Mouse (Mus musculus): ENCODE data around the gene Rap1a. TPM values are rescaled to one million over a fixed set of nuclear protein-coding genes. Genes with fewer than 3 reads are reported as not detected.

Gene Rap1a
- total RNA-seq (2014; rRNA removed) (36.4 and 37.5 TPM in 2 replicates), polyA plus RNA-seq (2015; fragmentation: Nextera tagmentation; extraction: Ambion mirVana) (60.7 and 70.5 TPM in 2 replicates)

DNA sequence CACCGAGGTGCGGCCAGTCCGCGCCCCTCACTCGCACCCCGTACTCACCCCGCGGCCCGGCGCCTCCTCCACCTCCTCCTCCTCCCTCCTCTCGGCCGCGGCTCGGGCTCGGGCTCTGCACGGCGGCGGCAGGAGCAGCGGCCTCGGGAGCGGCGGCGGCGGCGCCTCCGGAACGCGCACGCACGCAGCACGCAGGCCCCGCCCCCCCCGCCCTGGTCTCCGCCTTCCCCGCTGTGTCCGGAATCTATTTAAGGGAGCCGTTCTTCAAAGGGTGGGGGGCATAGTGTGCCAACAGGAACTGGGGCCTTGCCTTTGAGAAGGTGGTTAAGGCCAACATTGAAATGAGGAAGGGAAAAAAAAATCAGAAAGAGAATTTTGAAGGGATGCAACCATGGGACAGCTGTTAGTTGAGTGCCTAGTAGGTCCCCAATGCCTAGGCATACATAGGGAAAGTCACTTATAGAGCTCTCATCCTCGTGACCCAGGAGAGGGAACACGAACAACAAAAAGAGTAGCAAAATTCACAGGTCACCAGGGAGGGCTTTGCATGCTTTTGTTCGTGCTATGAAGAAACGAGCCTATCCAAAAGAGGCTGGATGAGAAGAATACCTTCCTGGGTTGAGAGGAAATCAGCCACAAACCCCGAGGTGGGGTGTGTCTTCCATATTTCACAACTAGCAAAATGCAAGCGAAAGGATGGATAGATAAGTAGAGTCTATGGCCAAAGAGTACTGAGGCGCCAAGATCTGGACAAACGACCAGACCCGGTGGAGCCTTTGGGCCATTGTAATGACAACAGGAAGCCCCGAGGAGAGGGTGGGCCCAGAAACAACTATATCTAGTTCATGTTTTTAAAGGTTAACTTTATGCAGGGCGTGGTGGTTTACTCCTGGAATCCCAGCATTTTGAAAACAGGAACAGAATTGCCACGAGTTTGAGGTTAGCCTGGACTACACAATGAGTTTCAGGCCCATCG is at the start of gene Rap1a:
Gene Rap1a, minus strand, starts transcription at position 146 of the 976 bp plus-strand sequence.
- DNase-seq, result peak; percentile 86
- peaks cover 26% of the 10 kb centered on the region for H3K4me1 ChIP-seq (ENCODE audit: insufficient read depth)
- H3K9ac ChIP-seq, result peak within 1 kb of the TSS; percentile 81
- H3K4me2 ChIP-seq (ENCODE audit: low read depth), result peak within 1 kb of the TSS; percentile 82
- H3K9me3 ChIP-seq (ENCODE audit: low read length), result no peaks in the 10 kb centered on the region
- H3K36me3 ChIP-seq (ENCODE audit: insufficient read depth), result no peaks in the 10 kb centered on the region
- WGBS, result 19% methylated on average over 44 of the region's 50 CpGs
- peak; percentile 97 for ATAC-seq
- TF ChIP-seq CTCF (IDR thresholded peaks at IDR 0.05; ENCODE audit: low read depth), result no peak
- H3K27ac ChIP-seq (ENCODE audit: low read depth, low read length), result peak within 1 kb of the TSS; percentile 85
- H3K4me3 ChIP-seq (ENCODE audit: low read depth, low read length), result peak within 1 kb of the TSS; percentile 88
- no peaks in the 10 kb centered on the region for H3K27me3 ChIP-seq (ENCODE audit: insufficient read depth, low read length)

DNA sequence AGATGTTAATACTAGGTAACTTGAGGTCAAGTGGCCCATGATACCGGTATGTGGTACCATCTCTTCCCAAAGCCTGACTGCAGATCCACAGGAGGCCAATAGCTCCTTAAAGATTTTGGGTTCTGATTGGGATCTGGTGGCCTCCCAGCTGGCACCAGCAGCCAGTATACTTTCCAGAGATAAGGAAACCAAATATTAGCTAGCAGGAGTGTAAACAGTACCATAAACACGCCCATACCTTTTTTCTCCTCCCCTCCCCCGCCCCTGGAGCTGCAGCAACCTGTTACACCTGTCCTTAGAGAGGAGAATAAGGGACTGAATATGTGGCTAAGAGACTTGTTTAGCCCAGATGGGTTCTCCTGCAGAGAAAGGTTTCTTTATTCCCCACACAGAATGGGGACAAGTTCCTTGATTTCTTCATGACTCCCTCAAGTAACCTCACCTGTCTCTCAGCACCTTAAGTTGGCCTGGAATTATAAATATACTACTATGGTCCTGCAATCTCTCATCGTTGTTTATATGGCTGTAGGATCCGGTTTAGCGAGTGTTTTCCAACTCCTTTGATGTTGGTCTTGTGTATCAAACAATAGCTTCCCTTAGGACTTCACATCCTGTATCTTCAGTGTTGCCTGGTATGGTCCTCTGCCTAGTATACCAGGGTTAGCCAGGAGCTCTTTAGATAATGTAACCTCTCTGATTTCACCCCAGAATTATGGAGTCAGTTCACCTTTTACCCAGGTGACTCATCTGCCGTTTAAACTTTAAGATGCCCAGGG is 45.3 kb upstream of the Rap1a start:
- H3K4me3 ChIP-seq (ENCODE audit: low read depth, low read length), result no peak overlapping the region
- H3K36me3 ChIP-seq (ENCODE audit: insufficient read depth), result no peaks in the 10 kb centered on the region
- WGBS, result 75% methylated on average over 7 of the region's 7 CpGs
- no peaks in the 10 kb centered on the region for H3K4me1 ChIP-seq (ENCODE audit: insufficient read depth)
- no peaks in the 10 kb centered on the region for H3K27me3 ChIP-seq (ENCODE audit: insufficient read depth, low read length)
- H3K9ac ChIP-seq, result no peak overlapping the region
- H3K4me2 ChIP-seq (ENCODE audit: low read depth), result no peak overlapping the region
- H3K27ac ChIP-seq (ENCODE audit: low read depth, low read length), result no peak overlapping the region
- no peak for ATAC-seq
- no peak for DNase-seq
- H3K9me3 ChIP-seq (ENCODE audit: low read length), result no peaks in the 10 kb centered on the region
- TF ChIP-seq CTCF (IDR thresholded peaks at IDR 0.05; ENCODE audit: low read depth), result no peak

DNA sequence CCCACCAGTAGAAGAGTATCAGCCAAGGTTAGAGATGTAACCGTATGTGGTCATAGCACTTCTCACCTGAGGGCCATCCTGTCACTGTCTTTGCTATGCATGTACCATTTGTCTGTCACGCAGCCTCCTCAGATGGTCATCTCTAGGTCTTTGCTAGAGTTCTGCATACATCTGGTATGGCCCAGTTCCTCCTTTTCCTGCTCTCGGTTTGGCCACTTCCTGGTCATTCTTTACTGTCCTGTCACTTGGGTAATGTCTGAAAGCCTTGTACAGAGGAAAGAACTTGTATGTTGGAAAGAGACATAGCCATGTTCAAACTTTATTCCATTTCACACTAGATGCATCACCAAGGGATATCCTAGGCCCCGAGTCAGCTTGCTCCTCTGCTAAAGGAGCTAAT is 38.7 kb upstream of the Rap1a start:
- Histone ChIP-seq H3K4me2 (ENCODE audit: low read depth) (no peak overlapping the region), H3K4me3 (ENCODE audit: low read depth, low read length) (no peak overlapping the region), H3K27me3 (ENCODE audit: insufficient read depth, low read length) (no peaks in the 10 kb centered on the region), H3K9ac (no peak overlapping the region), H3K4me1 (ENCODE audit: insufficient read depth) (no peaks in the 10 kb centered on the region), H3K9me3 (ENCODE audit: low read length) (no peaks in the 10 kb centered on the region), H3K27ac (ENCODE audit: low read depth, low read length) (no peak overlapping the region), H3K36me3 (ENCODE audit: insufficient read depth) (no peaks in the 10 kb centered on the region)
- ATAC-seq (no peak), DNase-seq (no peak)
- WGBS, result 90% methylated on average over 4 of the region's 4 CpGs
- no peak for TF ChIP-seq CTCF (IDR thresholded peaks at IDR 0.05; ENCODE audit: low read depth)

DNA sequence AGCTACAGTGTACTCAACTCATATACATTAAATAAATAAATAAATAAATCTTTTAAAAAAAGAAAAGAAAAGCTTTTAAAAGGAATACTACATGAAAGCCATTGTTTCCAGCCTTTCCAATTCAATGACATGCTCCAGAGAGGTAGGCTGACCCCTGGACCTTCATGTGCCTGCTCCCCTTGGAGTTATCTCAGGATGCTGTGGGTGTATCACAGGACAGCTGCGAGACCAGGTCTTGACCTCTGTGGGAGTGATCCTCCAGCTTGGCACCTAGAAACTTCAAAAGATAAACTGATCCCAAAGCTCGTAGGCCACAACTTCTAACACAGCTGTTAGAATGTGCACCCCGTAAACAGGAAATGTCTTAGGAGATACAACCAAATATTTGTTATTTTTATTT is 37.5 kb upstream of the Rap1a start:
- no peaks in the 10 kb centered on the region for H3K4me1 ChIP-seq (ENCODE audit: insufficient read depth)
- ATAC-seq (no peak), DNase-seq (no peak)
- H3K9me3 ChIP-seq (ENCODE audit: low read length), result no peaks in the 10 kb centered on the region
- no peak overlapping the region for H3K9ac ChIP-seq
- no peaks in the 10 kb centered on the region for H3K36me3 ChIP-seq (ENCODE audit: insufficient read depth)
- H3K27ac ChIP-seq (ENCODE audit: low read depth, low read length), result no peak overlapping the region
- no peaks in the 10 kb centered on the region for H3K27me3 ChIP-seq (ENCODE audit: insufficient read depth, low read length)
- WGBS, result 90% methylated on average over 3 of the region's 3 CpGs
- H3K4me2 ChIP-seq (ENCODE audit: low read depth), result no peak overlapping the region
- TF ChIP-seq CTCF (IDR thresholded peaks at IDR 0.05; ENCODE audit: low read depth), result no peak
- no peak overlapping the region for H3K4me3 ChIP-seq (ENCODE audit: low read depth, low read length)

DNA sequence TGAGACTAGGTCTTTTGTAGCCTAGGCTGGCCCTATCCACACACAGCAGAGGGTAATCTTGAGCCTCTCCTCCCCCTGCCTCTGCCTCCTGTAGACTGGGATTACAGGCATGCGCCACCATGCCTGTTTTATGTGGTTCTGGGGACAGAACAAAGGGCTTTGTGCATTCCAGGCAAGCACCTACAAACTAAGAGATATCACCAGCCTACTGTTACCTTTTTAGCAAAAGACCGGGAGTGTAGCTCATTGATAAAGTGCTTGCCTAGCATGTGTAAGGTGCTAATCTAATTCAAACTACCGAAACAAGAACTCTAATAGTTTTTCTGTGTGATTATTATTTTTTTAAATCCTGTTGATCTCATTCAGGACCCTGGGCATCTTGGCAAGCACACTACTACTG is 35.7 kb upstream of the Rap1a start:
- DNase-seq (no peak), ATAC-seq (no peak)
- H3K27ac ChIP-seq (ENCODE audit: low read depth, low read length), result no peak overlapping the region
- no peak overlapping the region for H3K9ac ChIP-seq
- no peaks in the 10 kb centered on the region for H3K36me3 ChIP-seq (ENCODE audit: insufficient read depth)
- H3K4me1 ChIP-seq (ENCODE audit: insufficient read depth), result no peaks in the 10 kb centered on the region
- WGBS, result 81% methylated on average over 3 of the region's 3 CpGs
- no peak overlapping the region for H3K4me3 ChIP-seq (ENCODE audit: low read depth, low read length)
- TF ChIP-seq CTCF (IDR thresholded peaks at IDR 0.05; ENCODE audit: low read depth), result no peak
- no peak overlapping the region for H3K4me2 ChIP-seq (ENCODE audit: low read depth)
- H3K9me3 ChIP-seq (ENCODE audit: low read length), result no peaks in the 10 kb centered on the region
- H3K27me3 ChIP-seq (ENCODE audit: insufficient read depth, low read length), result no peaks in the 10 kb centered on the region

DNA sequence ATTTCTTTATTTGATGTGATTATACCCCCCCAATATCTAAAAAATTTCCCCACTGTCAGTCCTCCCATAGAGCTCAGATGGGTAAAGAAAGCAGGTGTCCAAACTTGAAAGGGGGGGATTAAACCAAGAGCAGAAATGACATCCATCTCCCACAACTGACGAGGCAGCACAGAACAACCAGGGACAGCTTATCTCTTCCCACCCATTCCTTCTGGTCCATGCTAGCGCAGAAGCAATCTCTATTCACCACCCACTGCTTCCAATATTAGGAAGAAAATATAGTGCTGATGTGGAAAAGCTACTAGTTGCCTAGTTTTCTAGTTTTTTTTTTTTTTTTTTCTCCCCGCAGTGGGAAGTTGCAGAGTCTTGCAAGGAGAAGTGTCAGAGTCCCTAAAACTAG is 34.7 kb upstream of the Rap1a start:
- WGBS, result 85% methylated on average over 3 of the region's 3 CpGs
- DNase-seq (no peak), ATAC-seq (no peak)
- Histone ChIP-seq H3K27me3 (ENCODE audit: insufficient read depth, low read length) (no peaks in the 10 kb centered on the region), H3K9ac (no peak overlapping the region), H3K9me3 (ENCODE audit: low read length) (no peaks in the 10 kb centered on the region), H3K4me3 (ENCODE audit: low read depth, low read length) (no peak overlapping the region), H3K27ac (ENCODE audit: low read depth, low read length) (no peak overlapping the region), H3K4me1 (ENCODE audit: insufficient read depth) (no peaks in the 10 kb centered on the region), H3K4me2 (ENCODE audit: low read depth) (no peak overlapping the region), H3K36me3 (ENCODE audit: insufficient read depth) (no peaks in the 10 kb centered on the region)
- TF ChIP-seq CTCF (IDR thresholded peaks at IDR 0.05; ENCODE audit: low read depth), result no peak

DNA sequence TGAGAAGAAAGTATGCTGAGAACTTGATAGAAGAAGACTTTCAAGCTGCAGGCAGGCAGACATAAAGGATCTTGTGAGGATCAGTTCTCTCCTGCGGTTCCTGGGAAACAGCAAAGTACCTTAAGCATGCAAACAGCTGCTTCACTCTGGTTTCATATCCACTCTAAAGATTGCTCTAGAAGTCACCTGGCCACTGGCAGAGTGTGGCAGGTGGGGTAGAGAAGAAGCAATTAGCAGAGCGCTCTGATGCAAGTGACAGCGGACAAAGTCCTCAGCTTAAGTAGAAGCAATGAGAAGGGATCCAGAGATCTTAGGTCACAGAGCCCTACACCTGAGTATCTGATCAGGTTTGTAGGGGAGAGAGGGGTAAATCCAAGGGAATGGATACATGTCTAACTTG is 30.4 kb upstream of the Rap1a start:
- H3K27ac ChIP-seq (ENCODE audit: low read depth, low read length), result no peak overlapping the region
- H3K4me2 ChIP-seq (ENCODE audit: low read depth), result no peak overlapping the region
- no peak overlapping the region for H3K9ac ChIP-seq
- H3K4me1 ChIP-seq (ENCODE audit: insufficient read depth), result no peaks in the 10 kb centered on the region
- H3K9me3 ChIP-seq (ENCODE audit: low read length), result no peaks in the 10 kb centered on the region
- WGBS, result 98% methylated on average over 3 of the region's 3 CpGs
- no peak for ATAC-seq
- no peaks in the 10 kb centered on the region for H3K36me3 ChIP-seq (ENCODE audit: insufficient read depth)
- H3K4me3 ChIP-seq (ENCODE audit: low read depth, low read length), result no peak overlapping the region
- no peak for TF ChIP-seq CTCF (IDR thresholded peaks at IDR 0.05; ENCODE audit: low read depth)
- no peak for DNase-seq
- no peaks in the 10 kb centered on the region for H3K27me3 ChIP-seq (ENCODE audit: insufficient read depth, low read length)
